Mouse (Mus musculus) effector memory CD4-positive, alpha-beta T cell, adult 5 months (primary cell): ENCODE measurements around the gene Dmrtc1a. TPM values are rescaled to one million over a fixed set of nuclear protein-coding genes. Genes with fewer than 3 reads are reported as not detected.

ENCODE experiments used
- polyA plus RNA-seq: library from polyadenylated mRNA; unstranded; fragments of 100-300 nt; shearing (Covaris generic); gene quantifications from one replicate; pipeline ENCODE4 v1.2.1, GENCODE M21; 2017

Dmrtc1a gene
- not detected for polyA plus RNA-seq

GRCm38 (mm10) chrX:102908587-102908986, at the start of gene Dmrtc1a, which contains the start of gene 1700011M02Rik:
TSS of gene Dmrtc1a (minus strand) at chrX:102908687.
TSS of gene 1700011M02Rik (plus strand) at chrX:102908905.

GRCm38 (mm10) chrX:102928072-102928471, 19.6 kb upstream of the Dmrtc1a start, which contains the start of gene 1700018G05Rik:
TSS of gene 1700018G05Rik (plus strand) at chrX:102928372.

GRCm38 (mm10) chrX:102867871-102868270, 40.6 kb downstream of the Dmrtc1a start, which contains the start of gene 1700031F05Rik:
TSS of gene 1700031F05Rik (minus strand) at chrX:102867971.

GRCm38 (mm10) chrX:102854516-102854915, 54.0 kb downstream of the Dmrtc1a start, which contains the start of gene Dmrtc1c2:
TSS of gene Dmrtc1c2 (minus strand) at chrX:102854616.

Other genes starting within 250 kb of the Dmrtc1a start
- gene Gm3880, start 221.7 kb downstream of the Dmrtc1a start, polyA plus RNA-seq = not detected
- gene Gm9112, start 201.1 kb downstream of the Dmrtc1a start, polyA plus RNA-seq = not detected
- not detected for gene Dmrtc1b, start 200.8 kb downstream of the Dmrtc1a start, polyA plus RNA-seq
- gene Dmrtc1c1, start 105.7 kb downstream of the Dmrtc1a start, polyA plus RNA-seq = not detected
- gene Dmrtc1c2, start 54.1 kb downstream of the Dmrtc1a start, polyA plus RNA-seq = not detected
- not detected for gene 1700031F05Rik, start 40.7 kb downstream of the Dmrtc1a start, polyA plus RNA-seq
- gene 1700011M02Rik, start 218 bp upstream of the Dmrtc1a start, polyA plus RNA-seq = not detected
- gene 1700018G05Rik, start 19.7 kb upstream of the Dmrtc1a start, polyA plus RNA-seq = not detected